Mouse (Mus musculus) adipose tissue, adult 10 weeks (tissue): ENCODE results near the gene Tas2r115. TPM values are rescaled to one million over a fixed set of nuclear protein-coding genes. Genes with fewer than 3 reads are reported as not detected.

Experiments used
- polyA plus RNA-seq: library from polyadenylated mRNA; stranded (reverse); fragments of 350-450 nt; fragmentation: Illumina TruSeq; extraction: RNeasy Lipid Tissue Mini Kit (QIAGEN cat#74804); gene quantifications from one replicate; pipeline ENCODE4 v1.2.3, GENCODE M21; 2014; ENCODE audit warnings: low read depth, low replicate concordance

Tas2r115 gene
- not detected for polyA plus RNA-seq

GRCm38 (mm10) chr6:132737935-132738334 is at the start of gene Tas2r115:
Gene Tas2r115 (minus strand): TSS chr6:132738035.

GRCm38 (mm10) chr6:132778062-132778461 is 40.2 kb upstream of the Tas2r115 start, which contains the start of gene Tas2r136:
Gene Tas2r136 (minus strand): TSS chr6:132778162.

DNA sequence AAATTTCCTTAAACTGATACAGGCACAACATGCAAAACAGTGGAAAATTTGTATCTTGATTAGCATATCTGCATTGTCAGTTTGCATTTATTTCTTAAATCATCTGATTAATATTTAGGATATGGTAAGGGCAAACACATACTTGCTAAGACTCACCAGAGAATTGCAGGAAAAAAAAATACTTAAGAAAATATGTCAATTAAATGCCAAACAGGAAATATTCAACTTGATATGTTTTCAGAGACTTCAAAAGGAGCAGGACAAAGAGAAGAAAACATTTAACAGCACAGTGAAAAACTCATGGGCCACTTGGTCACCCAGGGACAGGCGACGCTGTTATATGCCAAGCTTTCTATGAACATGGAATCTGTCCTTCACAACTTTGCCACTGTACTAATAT is 24.0 kb upstream of the Tas2r115 start, which contains the start of gene Tas2r102:
TSS of gene Tas2r102 (plus strand) at position 301 of the 400 bp plus-strand sequence.

GRCm38 (mm10) chr6:132754430-132754829 is 16.6 kb upstream of the Tas2r115 start, which contains the start of gene Tas2r124:
Gene Tas2r124 (plus strand): TSS chr6:132754730.

DNA sequence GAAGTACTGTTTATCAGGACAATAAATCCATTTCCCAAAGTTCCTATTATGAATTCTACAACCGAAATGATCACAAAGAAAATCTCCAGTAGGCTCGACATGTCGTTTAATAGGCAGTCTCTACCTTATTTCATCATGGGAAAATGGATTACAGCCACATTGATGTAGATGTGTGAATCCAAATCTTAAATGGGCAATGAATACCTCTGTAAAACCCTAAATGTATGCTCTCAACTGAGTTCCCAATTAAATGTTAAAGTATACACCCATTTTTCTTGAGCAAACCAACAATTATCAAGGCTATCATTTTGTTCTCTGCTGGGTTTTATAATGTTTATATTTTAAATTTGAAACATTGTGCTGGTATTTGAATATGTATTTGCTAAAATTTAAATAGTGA is 26.0 kb downstream of the Tas2r115 start, which contains the start of gene Tas2r122:
TSS of gene Tas2r122 (minus strand) at position 101 of the 400 bp plus-strand sequence.

GRCm38 (mm10) chr6:132700907-132701306 is 36.9 kb downstream of the Tas2r115 start, which contains the start of gene Tas2r121:
Gene Tas2r121 (minus strand): TSS chr6:132701007.

Other genes starting within 250 kb of the Tas2r115 start
- not detected for gene Prh1, start 168.2 kb downstream of the Tas2r115 start, polyA plus RNA-seq
- gene Prp2, start 142.1 kb downstream of the Tas2r115 start, polyA plus RNA-seq, result not detected
- not detected for gene A630073D07Rik, start 86.5 kb downstream of the Tas2r115 start, polyA plus RNA-seq
- gene Tas2r120, start 81.1 kb downstream of the Tas2r115 start, polyA plus RNA-seq, result not detected
- not detected for gene Tas2r121, start 37.0 kb downstream of the Tas2r115 start, polyA plus RNA-seq
- gene Tas2r122, start 26.1 kb downstream of the Tas2r115 start, polyA plus RNA-seq, result not detected
- not detected for gene Tas2r124, start 16.7 kb upstream of the Tas2r115 start, polyA plus RNA-seq
- gene Tas2r102, start 24.1 kb upstream of the Tas2r115 start, polyA plus RNA-seq, result not detected
- gene Tas2r136, start 40.1 kb upstream of the Tas2r115 start, polyA plus RNA-seq, result not detected
- not detected for gene Tas2r117, start 64.8 kb upstream of the Tas2r115 start, polyA plus RNA-seq
- gene Tas2r123, start 109.1 kb upstream of the Tas2r115 start, polyA plus RNA-seq, result not detected
- gene Tas2r116, start 117.4 kb upstream of the Tas2r115 start, polyA plus RNA-seq, result not detected
- not detected for gene Tas2r110, start 130.0 kb upstream of the Tas2r115 start, polyA plus RNA-seq
- gene Tas2r113, start 155.0 kb upstream of the Tas2r115 start, polyA plus RNA-seq, result not detected
- not detected for gene Tas2r125, start 171.6 kb upstream of the Tas2r115 start, polyA plus RNA-seq
- gene Tas2r129, start 213.1 kb upstream of the Tas2r115 start, polyA plus RNA-seq, result not detected
- gene Tas2r131, start 219.9 kb upstream of the Tas2r115 start, polyA plus RNA-seq, result not detected
- gene Tas2r109, start 242.9 kb upstream of the Tas2r115 start, polyA plus RNA-seq, result not detected